Mouse (Mus musculus) left cerebral cortex, postnatal 10 days (tissue): ENCODE measurements at regions not wholly inside any gene's neighbourhood (a gene's known extent, or its start where the extent isn't known, plus 50 kb on each side); places are given as distances from the start of the nearest gene placed in this dataset.
"Not testable (repeated sequence)": the region's sequence is repeated elsewhere in the genome, so short reads cannot be mapped to it uniquely, and the experiment has no call there.

ENCODE experiments used
- DNase-seq, 2 experiments: peaks; one replicate each; pipeline ENCODE4 v3.0.0; 2021 to 2022; ENCODE audit warnings: low spot score in 2 of 2, mixed read lengths in 1 of 2; ENCODE audit errors: extremely low spot score in 1 of 2
- intact Hi-C: fragments of 180-260 bp; cut with DNase I; formaldehyde crosslinking; loops from one replicate; pipeline ENCODE4 v1.15.1; 2025

DNA sequence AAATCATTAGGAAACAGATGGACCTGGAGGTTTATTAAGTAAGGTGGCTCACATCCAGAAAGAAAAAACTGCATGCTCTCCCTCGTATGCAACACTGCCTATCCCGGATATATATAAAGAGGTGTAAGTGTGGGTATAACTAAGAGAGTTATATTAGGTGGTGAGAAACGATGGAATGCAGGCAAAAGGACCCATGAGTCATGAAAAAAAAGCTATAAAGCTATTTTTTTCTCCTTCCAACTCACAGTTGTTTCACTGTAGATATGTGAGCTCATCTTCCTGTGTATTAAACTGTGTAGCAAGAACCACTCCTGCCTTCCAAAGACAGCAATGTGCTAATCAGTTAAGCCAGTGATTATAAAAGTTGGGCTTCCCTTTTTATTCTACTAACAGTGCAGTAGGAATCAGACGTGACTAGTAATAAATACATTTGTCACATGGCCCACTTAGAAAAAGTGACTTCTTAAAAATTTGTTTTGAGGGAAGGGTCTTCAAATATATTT is 51.4 kb upstream of the Bdh1 start:
- intact Hi-C loops, DNase-seq: not testable (repeated sequence)

DNA sequence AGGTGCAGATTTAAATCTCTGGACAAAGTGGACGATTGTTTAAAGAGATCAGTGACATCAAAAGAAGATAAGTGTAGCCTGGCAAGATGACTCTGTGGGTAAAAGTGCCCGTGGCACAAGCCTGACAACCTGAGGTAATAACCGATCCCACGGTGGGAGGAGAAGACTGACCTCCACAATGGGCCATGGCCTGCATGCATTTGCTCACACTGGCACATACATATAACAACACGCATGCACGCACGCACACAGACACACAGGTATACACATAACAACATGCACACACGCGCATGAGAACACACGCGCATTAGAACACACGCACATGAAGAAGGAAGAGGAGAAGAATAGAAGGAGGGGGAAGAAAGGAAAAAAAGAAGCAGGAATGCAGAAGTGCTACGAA is 52.2 kb upstream of the Bdh1 start:
- no peak for DNase-seq
- intact Hi-C loops, result no loop called here

DNA sequence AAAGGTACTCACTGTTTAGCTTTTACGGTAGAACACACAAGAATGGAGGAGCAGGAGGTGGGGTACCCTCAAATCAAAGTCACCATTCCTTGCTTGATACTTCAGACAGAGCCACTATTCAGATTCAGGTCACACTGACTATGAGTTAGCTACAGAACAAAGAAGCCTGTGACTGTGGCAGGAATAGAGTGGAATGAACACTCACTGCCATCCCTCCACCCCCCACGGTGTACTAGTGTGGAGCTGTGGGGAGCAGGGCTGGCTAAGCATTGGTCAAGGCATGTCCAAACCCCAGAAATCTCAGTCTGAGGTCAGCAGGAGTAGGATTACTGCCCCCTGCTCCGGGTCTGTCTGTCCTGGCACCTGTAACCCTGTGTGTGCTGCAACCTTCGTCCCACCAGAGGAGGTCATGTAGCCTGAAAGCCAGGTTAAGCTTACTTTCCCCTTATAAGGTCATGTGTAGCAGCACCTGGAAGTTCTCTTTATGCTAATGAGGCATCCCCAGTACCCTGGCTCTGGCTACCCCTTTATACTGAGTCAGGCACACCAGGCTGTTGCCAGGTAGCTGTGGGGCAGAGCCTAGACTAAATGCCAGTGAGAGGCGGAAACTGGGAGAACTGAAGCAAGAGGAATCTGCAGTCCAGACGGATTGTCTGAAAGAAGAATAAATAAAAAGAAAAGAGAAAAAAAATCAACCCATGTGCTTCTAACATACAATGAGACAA is 53.1 kb upstream of the Apod start:
- intact Hi-C loops, result no loop called here
- peak in 1 of 2 experiments; percentile 30 for DNase-seq

DNA sequence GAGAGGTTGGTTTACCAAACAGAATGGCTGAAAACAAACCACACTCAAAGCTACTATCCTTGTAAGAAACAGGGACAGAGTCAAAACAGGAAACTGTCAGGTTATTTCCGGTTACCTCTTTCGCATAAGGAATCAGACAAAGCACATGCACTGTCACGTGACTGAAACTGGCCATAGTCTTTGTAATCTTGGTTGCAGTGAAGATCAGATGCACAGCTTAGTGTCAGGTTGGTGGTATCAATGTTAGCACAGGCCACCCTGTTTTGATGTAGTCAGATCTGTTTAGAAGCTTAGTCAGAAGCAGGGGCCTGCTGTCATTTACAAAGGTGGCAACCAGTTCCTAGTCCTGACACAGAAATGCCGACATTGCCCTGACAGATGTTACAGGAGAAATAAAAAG is 51.4 kb upstream of the Apod start:
- intact Hi-C loops, result no loop called here
- DNase-seq, result no peak

DNA sequence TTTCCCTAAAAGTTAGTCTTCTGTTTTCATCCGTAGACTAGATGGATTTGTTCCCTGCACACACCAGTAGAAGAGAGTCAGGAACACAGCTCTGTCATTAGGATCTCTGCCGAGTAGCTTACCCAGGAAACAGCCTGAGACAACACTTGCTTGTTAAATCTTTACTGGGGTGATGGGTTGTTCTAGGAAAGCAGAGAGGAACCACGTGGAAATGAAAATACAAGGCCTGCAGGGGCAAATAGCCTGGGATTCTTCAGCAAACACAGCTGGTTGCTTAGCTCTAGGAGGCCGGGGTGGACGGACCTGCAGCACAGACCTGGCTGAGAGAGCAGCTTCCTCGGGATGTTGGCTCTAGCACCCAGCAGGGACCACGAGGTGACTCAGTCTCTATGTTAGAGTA is 49.9 kb upstream of the Apod start:
- intact Hi-C loops, result no loop called here
- DNase-seq, result peak; percentile 35 to 48
